Mouse (Mus musculus) bone marrow macrophage, adult 2 months (primary cell): ENCODE data around the gene Ttc7b.

Source experiments
- CTCF ChIP-seq: IDR thresholded peaks from 2 replicates; pipeline ENCODE4 v1.5.1; 2012; ENCODE audit warnings: low read depth, mild to moderate bottlenecking, low read length, moderate library complexity
- POLR2A ChIP-seq: IDR thresholded peaks from 2 replicates; pipeline ENCODE4 v1.6.1; 2012; ENCODE audit warnings: mild to moderate bottlenecking, low read depth, low read length, borderline replicate concordance

DNA sequence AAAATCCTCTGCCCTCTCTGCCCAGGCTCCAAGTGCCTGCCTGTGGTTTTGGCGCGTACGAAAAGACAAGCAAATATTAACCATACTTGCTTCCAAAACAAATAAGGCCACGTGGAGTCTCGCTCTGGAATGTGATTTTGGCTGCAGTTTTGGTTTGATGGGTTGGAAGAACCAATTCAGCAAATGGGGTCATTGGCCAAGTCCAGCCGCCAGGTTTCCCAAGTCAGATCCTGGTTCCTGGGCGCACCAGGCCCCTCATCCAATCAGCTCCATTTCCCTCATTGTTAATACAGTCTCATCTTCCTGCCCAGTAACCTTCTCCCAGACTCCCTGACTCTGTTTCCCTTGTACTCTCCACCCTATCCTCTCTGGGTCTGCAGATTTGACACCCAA lies 946 bp downstream of the Ttc7b start:
- no peak for TF ChIP-seq POLR2A
- TF ChIP-seq CTCF, result no peak
